Mouse (Mus musculus) small intestine, adult 2 months (tissue): ENCODE data around the gene 2310007B03Rik. TPM values are rescaled to one million over a fixed set of nuclear protein-coding genes. Genes with fewer than 3 reads are reported as not detected.
"Not testable (repeated sequence)": the region's sequence is repeated elsewhere in the genome, so short reads cannot be mapped to it uniquely, and the experiment has no call there.

ENCODE experiments used
- H3K27ac ChIP-seq: fragments of 200-500 bp; 2 replicates; pipeline ENCODE4 v1.5.1; 2012; ENCODE audit warnings: low read depth, low read length, control low read depth, inconsistent platforms; ENCODE audit not compliant: insufficient read depth
- H3K27me3 ChIP-seq: fragments of 200-500 bp; 2 replicates; pipeline ENCODE4 v1.6.1; 2012; ENCODE audit warnings: mild to moderate bottlenecking, moderate library complexity, low read length, inconsistent platforms; ENCODE audit not compliant: control insufficient read depth, insufficient read depth
- H3K36me3 ChIP-seq: fragments of 200-500 bp; 2 replicates; pipeline ENCODE4 v1.6.1; 2012; ENCODE audit warnings: mild to moderate bottlenecking, low read length, control low read depth, inconsistent platforms; ENCODE audit not compliant: control insufficient read depth, insufficient read depth
- H3K4me1 ChIP-seq: fragments of 200-500 bp; 2 replicates; pipeline ENCODE4 v1.6.1; 2012; ENCODE audit warnings: low read length, inconsistent platforms, mixed read lengths; ENCODE audit not compliant: control insufficient read depth, insufficient read depth, insufficient read length
- H3K4me3 ChIP-seq: fragments of 200-500 bp; 2 replicates; pipeline ENCODE4 v1.5.1; 2012; ENCODE audit warnings: low read depth, mild to moderate bottlenecking, control low read depth, inconsistent platforms, low read length, moderate library complexity
- CTCF ChIP-seq: fragments of 200-500 bp; IDR thresholded peaks from 2 replicates; pipeline ENCODE4 v1.5.1; 2012; ENCODE audit warnings: low read depth, mild to moderate bottlenecking, control low read depth, inconsistent platforms, low read length, moderate library complexity, mixed read lengths; ENCODE audit not compliant: insufficient replicate concordance, insufficient read length; ENCODE audit errors: extremely low read depth
- POLR2A ChIP-seq: fragments of 200-500 bp; IDR thresholded peaks from 2 replicates; pipeline ENCODE4 v1.6.1; 2012; ENCODE audit warnings: low read depth, mild to moderate bottlenecking, control low read depth, inconsistent platforms, low read length, moderate library complexity
- WGBS: fragments of 180-500 bp; shearing (Covaris S2); methylation state at CpG from one replicate; pipeline ENCODE4 v1.1.7; 2018; 5-methylcytosine and 5-hydroxymethylcytosine counted together
- polyA plus RNA-seq: library from polyadenylated mRNA; depleted of rRNA; stranded (reverse); fragments of >200 nt; gene quantifications from 2 replicates; pipeline ENCODE4 v1.2.3, GENCODE M21; 2012; rRNA removed

2310007B03Rik gene
- 3.0 and 13.5 TPM in 2 replicates for polyA plus RNA-seq

DNA sequence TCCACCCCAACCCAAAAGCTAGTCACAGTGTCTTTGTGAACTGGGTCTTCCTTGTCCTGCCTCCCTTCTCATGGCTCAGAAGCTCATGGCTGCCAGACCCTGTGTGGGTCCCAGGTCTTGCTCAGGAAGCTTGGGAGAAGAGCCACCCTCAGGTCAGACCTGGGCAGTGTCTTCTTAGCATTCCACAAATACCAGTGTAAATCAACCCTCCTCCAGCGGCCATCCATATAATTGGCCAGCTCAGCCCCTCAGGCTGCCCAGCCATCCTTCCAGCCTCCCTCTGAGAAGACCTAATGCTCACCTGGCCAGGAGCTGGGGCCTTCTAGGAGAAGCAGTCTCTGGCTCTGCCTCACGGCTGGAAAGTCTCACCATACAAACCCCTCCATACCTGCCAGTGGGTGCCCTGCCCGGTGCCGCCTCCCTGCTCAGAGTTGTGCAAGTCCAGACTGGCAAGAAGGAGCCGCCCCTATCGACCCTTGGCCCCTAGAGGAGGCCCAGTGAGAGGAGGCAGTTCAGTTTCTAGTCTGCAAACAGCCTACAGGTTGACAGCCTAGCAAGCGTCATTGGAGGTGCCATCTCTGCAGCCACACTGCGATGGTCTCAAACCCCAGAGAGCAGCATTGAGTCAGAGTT is at the start of gene 2310007B03Rik:
Gene 2310007B03Rik, minus strand, starts transcription at position 448 of the 633 bp plus-strand sequence.
- no peaks in the 10 kb centered on the region for H3K27me3 ChIP-seq
- H3K4me1 ChIP-seq = peaks cover 42% of the 10 kb centered on the region
- peak within 1 kb of the TSS; percentile 80 for H3K27ac ChIP-seq
- TF ChIP-seq POLR2A (peak; percentile 64), CTCF (no peak)
- no peaks in the 10 kb centered on the region for H3K36me3 ChIP-seq
- H3K4me3 ChIP-seq = peak within 1 kb of the TSS; percentile 66
- WGBS = 24% methylated on average over 8 of the region's 8 CpGs

DNA sequence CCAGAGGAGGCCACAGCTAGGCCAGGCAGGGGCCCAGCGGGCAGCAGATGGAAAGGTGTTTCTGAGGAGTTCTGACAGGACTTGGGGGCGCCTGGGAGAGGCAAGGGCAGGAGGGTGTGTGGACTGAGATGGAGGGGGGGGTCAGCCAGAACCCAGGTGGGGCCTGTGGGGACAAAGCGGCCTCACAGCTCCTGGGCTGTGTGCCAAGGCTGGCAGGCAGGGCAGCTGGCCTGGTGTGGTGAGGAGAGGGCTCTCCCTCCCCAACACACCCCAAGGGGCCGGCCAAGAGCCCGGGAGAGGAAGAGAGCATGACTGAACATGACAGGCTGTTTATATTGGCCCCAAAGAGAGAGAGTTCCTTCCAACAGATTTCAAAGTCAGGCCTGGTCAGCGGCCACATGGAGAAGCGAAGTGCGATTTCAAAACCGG is 49.5 kb upstream of the 2310007B03Rik start:
- H3K27ac ChIP-seq = no peak overlapping the region
- H3K36me3 ChIP-seq = no peaks in the 10 kb centered on the region
- TF ChIP-seq CTCF (no peak), POLR2A (no peak)
- 10% methylated on average over 9 of the region's 9 CpGs for WGBS
- H3K27me3 ChIP-seq = no peaks in the 10 kb centered on the region
- no peak overlapping the region for H3K4me3 ChIP-seq
- peaks cover 6% of the 10 kb centered on the region; the same call in 1 of the 2 replicates for H3K4me1 ChIP-seq

- Histone ChIP-seq H3K27ac (no peak overlapping the region), H3K4me3 (no peak overlapping the region), H3K4me1 (peaks cover 6% of the 10 kb centered on the region; the same call in 1 of the 2 replicates), H3K36me3 (no peaks in the 10 kb centered on the region), H3K27me3 (no peaks in the 10 kb centered on the region)
- WGBS = 86% methylated on average over 4 of the region's 4 CpGs
- TF ChIP-seq CTCF = no peak
- no peak for TF ChIP-seq POLR2A
Observed at GRCm38 (mm10) chr1:93207536-93208064, 46.9 kb upstream of the 2310007B03Rik start.

DNA sequence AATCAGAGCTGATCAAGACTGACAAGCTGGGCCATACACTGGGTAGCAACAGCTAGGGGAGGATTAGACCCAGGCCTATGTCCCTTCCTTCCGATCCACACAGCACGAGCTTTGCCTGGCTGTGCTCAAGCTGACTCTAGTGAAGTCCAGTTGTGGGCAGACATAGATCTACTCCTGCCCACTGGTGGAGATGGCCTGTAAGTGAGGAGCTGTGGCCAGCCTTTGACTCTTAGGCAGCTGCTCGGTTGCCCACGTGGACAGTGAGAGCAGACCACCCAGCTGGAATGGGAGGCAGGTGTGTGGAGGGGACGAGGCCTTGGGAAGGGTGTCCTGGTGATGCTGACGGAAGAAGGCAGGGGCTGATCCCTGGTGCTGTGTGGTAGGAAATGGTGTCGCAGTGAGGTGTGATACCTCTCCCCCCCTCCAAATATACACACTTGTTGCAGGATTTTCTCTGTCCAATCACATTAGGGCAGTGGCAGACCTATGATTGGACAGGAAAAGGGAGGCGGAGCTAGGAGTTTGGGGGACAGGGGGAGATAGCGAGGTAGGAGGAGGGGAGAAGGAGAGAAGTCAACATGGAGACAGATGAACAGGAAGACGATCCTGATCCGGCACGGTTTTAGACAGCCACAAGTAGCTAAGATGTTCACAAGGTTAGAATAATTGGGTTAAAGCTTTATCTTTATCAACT is 45.7 kb upstream of the 2310007B03Rik start:
- 74% methylated on average over 12 of the region's 12 CpGs for WGBS
- Histone ChIP-seq H3K36me3 (no peaks in the 10 kb centered on the region), H3K4me1 (peaks cover 6% of the 10 kb centered on the region; the same call in 1 of the 2 replicates), H3K27me3 (no peaks in the 10 kb centered on the region), H3K4me3 (no peak overlapping the region), H3K27ac (no peak overlapping the region)
- TF ChIP-seq POLR2A (no peak), CTCF (no peak)

GRCm38 (mm10) chr1:93197916-93198315 is 37.2 kb upstream of the 2310007B03Rik start:
- H3K4me1 ChIP-seq = peaks cover 2% of the 10 kb centered on the region; the same call in 1 of the 2 replicates
- no peak overlapping the region for H3K4me3 ChIP-seq
- no peak for TF ChIP-seq CTCF
- TF ChIP-seq POLR2A = no peak
- H3K27me3 ChIP-seq = no peaks in the 10 kb centered on the region
- no peak overlapping the region for H3K27ac ChIP-seq
- no peaks in the 10 kb centered on the region for H3K36me3 ChIP-seq
- WGBS = 81% methylated on average over 3 of the region's 3 CpGs

GRCm38 (mm10) chr1:93197454-93197853 is 36.7 kb upstream of the 2310007B03Rik start:
- H3K4me3 ChIP-seq, H3K4me1 ChIP-seq, H3K27ac ChIP-seq, H3K36me3 ChIP-seq, H3K27me3 ChIP-seq: not testable (repeated sequence)
- 55% methylated on average over 2 of the region's 2 CpGs for WGBS

DNA sequence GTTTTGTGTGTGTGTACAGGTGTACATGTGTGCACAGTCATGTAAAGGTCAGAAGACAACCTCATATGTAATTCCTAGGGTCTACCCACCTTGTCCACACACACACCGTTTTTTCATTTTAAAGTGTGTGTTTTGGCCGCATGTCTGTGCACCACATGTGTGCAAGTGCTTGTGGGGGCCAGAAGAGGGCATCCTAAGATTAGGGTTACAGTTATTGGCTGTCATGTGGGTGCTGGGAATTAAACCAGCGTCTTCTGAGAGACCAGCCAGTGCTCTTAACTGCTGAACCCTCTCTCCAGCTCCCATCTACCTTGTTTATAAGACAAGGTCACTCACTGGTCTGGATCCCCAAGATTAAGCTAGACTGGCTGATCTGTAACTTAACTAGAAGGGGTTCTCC is 34.2 kb upstream of the 2310007B03Rik start:
- Histone ChIP-seq H3K27me3 (no peaks in the 10 kb centered on the region), H3K4me1 (peaks cover 16% of the 10 kb centered on the region), H3K36me3 (no peaks in the 10 kb centered on the region), H3K27ac (no peak overlapping the region), H3K4me3 (no peak overlapping the region)
- 87% methylated on average over 3 of the region's 3 CpGs for WGBS
- TF ChIP-seq CTCF = no peak
- TF ChIP-seq POLR2A = no peak
